8 mouse cellular contexts compared by ENCODE assay signal in the genomic region with DNA sequence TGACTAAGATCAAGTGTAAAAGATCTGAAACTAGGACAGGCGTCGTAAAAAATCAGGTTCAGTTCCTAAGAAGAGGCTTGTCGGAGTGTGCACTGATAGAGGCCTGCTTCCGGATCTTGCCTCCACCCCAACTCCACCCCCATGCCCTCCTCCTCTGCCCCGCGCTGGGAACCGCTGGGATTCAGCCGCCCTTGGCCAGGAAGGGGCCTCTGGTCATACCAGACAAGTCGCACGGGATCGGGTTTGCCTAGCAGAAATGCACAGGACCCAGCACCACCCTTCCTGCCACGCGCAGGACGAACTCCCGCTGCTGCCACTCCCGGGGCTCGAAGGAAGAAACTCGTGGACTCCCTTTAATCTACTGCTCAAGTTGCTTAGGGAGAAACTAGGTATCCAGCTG. TPM values are rescaled to one million over a fixed set of nuclear protein-coding genes. Genes with fewer than 3 reads are reported as not detected.
DNase-seq lines count a peak whose midpoint lies in the region; ATAC-seq and TF ChIP-seq lines count a peak whose summit lies in the region.

No protein-coding gene starts in this region.

- DNase-seq in ES-E14 (ENCODE audit: low read depth, low spot score) = no peak
- DNase-seq in adrenal gland, postnatal 36 days = peak; percentile 61 to 66
- peak; percentile 37 for DNase-seq in liver
- DNase-seq in frontal cortex, postnatal 10 days (ENCODE audit: low spot score in 2 of 2) = no peak
- DNase-seq in thymus, adult 2 months = no peak
- no peak for DNase-seq in cerebellum, adult 11-12 months

- peaks cover 3 to 5% of the 10 kb centered on the region in 2 experiments; a peak in 1 of 4 replicates for H3K4me1 ChIP-seq in ES-E14 (ENCODE audit: control insufficient read depth in 2 of 2, insufficient read depth in 2 of 2, low read length in 2 of 2, poor library complexity in 1 of 2)
- peaks cover 20% of the 10 kb centered on the region for H3K4me1 ChIP-seq in hindbrain, embryonic 12.5 days
- peaks cover 9% of the 10 kb centered on the region; the same call in 1 of the 2 replicates for H3K4me1 ChIP-seq in neural tube, embryonic 14.5 days (ENCODE audit: control insufficient read depth, insufficient read depth, low read length)
- peaks cover 12% of the 10 kb centered on the region for H3K4me1 ChIP-seq in thymus, adult 2 months (replicated peaks; ENCODE audit: control insufficient read depth, insufficient read depth, low read length)

- no peaks in the 10 kb centered on the region for H3K27me3 ChIP-seq in hindbrain, embryonic 12.5 days
- no peaks in the 10 kb centered on the region for H3K27me3 ChIP-seq in neural tube, embryonic 14.5 days (ENCODE audit: control insufficient read depth, insufficient read depth, low read length)
- H3K27me3 ChIP-seq in thymus, adult 2 months (ENCODE audit: control insufficient read depth, insufficient read depth, low read length) = no peaks in the 10 kb centered on the region; the same call in 1 of the 2 replicates

- WGBS in hindbrain, embryonic 12.5 days = 32% methylated on average over 18 of the region's 18 CpGs
- WGBS in neural tube, embryonic 14.5 days = 38% methylated on average over 18 of the region's 18 CpGs
- WGBS in thymus, adult 2 months = 47% methylated on average over 18 of the region's 18 CpGs

- ATAC-seq in hindbrain, embryonic 12.5 days (ENCODE audit: low FRiP score) = no peak
- ATAC-seq in neural tube, embryonic 14.5 days (ENCODE audit: low read depth) = no peak

- no peak for TF ChIP-seq POLR2A in thymus, adult 2 months (IDR thresholded peaks at IDR 0.05; ENCODE audit: control insufficient read depth, extremely low read depth, insufficient read depth, low read length, poor library complexity)

- peak overlapping the region; percentile 64 for H3K27ac ChIP-seq in ES-E14 (ENCODE audit: insufficient read depth, low read depth, low read length, poor library complexity, severe bottlenecking)
- H3K27ac ChIP-seq in hindbrain, embryonic 12.5 days = no peak overlapping the region
- H3K27ac ChIP-seq in neural tube, embryonic 14.5 days (ENCODE audit: low read depth, low read length) = peak overlapping the region; percentile 12; the same call in 1 of the 2 replicates
- no peak overlapping the region for H3K27ac ChIP-seq in thymus, adult 2 months (ENCODE audit: control insufficient read depth, insufficient read depth, low read length)

- peak overlapping the region; percentile 40 for H3K4me2 ChIP-seq in hindbrain, embryonic 12.5 days (replicated peaks)
- H3K4me2 ChIP-seq in neural tube, embryonic 14.5 days (ENCODE audit: low read depth, low read length) = peak overlapping the region; percentile 38

- H3K4me3 ChIP-seq in ES-E14 (ENCODE audit: insufficient read depth in 1 of 2, low read depth in 1 of 2, low read length in 2 of 2, poor library complexity in 1 of 2, severe bottlenecking in 1 of 2) = peak overlapping the region; percentile 18 to 44; a peak in 3 of 4 replicates
- H3K4me3 ChIP-seq in hindbrain, embryonic 12.5 days = 0 out of 2 replicates have a peak overlapping the region, but pooled peaks have one; percentile 5
- no peak overlapping the region for H3K4me3 ChIP-seq in neural tube, embryonic 14.5 days (ENCODE audit: low read depth, low read length)
- no peak overlapping the region for H3K4me3 ChIP-seq in thymus, adult 2 months (ENCODE audit: control insufficient read depth, insufficient read depth, low read length)

- peak overlapping the region; percentile 41; the same call in 1 of the 2 replicates for H3K9ac ChIP-seq in ES-E14 (ENCODE audit: insufficient read depth, low read depth, low read length, poor library complexity, severe bottlenecking)
- no peak overlapping the region for H3K9ac ChIP-seq in hindbrain, embryonic 12.5 days
- H3K9ac ChIP-seq in neural tube, embryonic 14.5 days (replicated peaks; ENCODE audit: low read depth, low read length) = 0 out of 2 replicates have a peak overlapping the region, but pooled peaks have one; percentile 12

- no peaks in the 10 kb centered on the region for H3K9me3 ChIP-seq in ES-E14 (ENCODE audit: control insufficient read depth, insufficient read depth, low read depth, low read length)
- H3K9me3 ChIP-seq in hindbrain, embryonic 12.5 days (replicated peaks) = no peaks in the 10 kb centered on the region
- no peaks in the 10 kb centered on the region for H3K9me3 ChIP-seq in neural tube, embryonic 14.5 days (ENCODE audit: control insufficient read depth, low read length)

- TF ChIP-seq CTCF in thymus, adult 2 months (IDR thresholded peaks at IDR 0.05; ENCODE audit: borderline replicate concordance, control insufficient read depth, extremely low read depth, insufficient read depth, low read length, poor library complexity) = no peak

- H3K36me3 ChIP-seq in ES-E14 (ENCODE audit: control insufficient read depth, insufficient read depth, low read length, poor library complexity, severe bottlenecking) = no peaks in the 10 kb centered on the region
- no peaks in the 10 kb centered on the region for H3K36me3 ChIP-seq in hindbrain, embryonic 12.5 days
- no peaks in the 10 kb centered on the region for H3K36me3 ChIP-seq in neural tube, embryonic 14.5 days (ENCODE audit: control insufficient read depth, insufficient read depth, low read length)
- H3K36me3 ChIP-seq in thymus, adult 2 months (ENCODE audit: control insufficient read depth, insufficient read depth, low read length) = no peaks in the 10 kb centered on the region

- in situ Hi-C loops in ES-E14 (cut with MboI; ENCODE audit: low sequenced_read_pairs in 2 of 2, unreplicated experiment in 2 of 2) = no loop called here

TF ChIP-seq in ES-E14, 5 proteins besides CTCF, POLR2A, EP300 and RAD21:
- TF ChIP-seq MAFK (IDR thresholded peaks at IDR 0.05; ENCODE audit: insufficient read depth, low read depth, low read length) (no peak), HCFC1 (IDR thresholded peaks at IDR 0.05; ENCODE audit: borderline replicate concordance, insufficient read depth, low read length) (no peak), CHD2 (IDR thresholded peaks at IDR 0.05; ENCODE audit: low read depth, low read length) (no peak), ZC3H11A (IDR thresholded peaks at IDR 0.05; ENCODE audit: borderline replicate concordance, low read depth, low read length) (no peak), ZNF384 (IDR thresholded peaks at IDR 0.05; ENCODE audit: low read depth, low read length) (no peak)

RNA-seq across cellular contexts. Expression of gene L3hypdh, which starts 2.9 kb away (rescaled TPM):
- total RNA-seq in ES-E14 (2012; rRNA removed) = 1.8 and 3.0 TPM in 2 replicates
- total RNA-seq in adrenal gland, postnatal 36 days (2021) = 10 to 100 TPM; 11.0 to 26.1 TPM
- 11.1 and 11.4 TPM in 2 replicates for polyA plus RNA-seq in hindbrain, embryonic 12.5 days (2016; fragmentation: Nextera tagmentation; extraction: Ambion mirVana)
- polyA plus RNA-seq in neural tube, embryonic 14.5 days (2014; fragmentation: Nextera tagmentation; extraction: Ambion mirVana) = 14.4 and 16.6 TPM in 2 replicates
- polyA plus RNA-seq in thymus, adult 2 months (2012; rRNA removed) = 4.9 and 5.2 TPM in 2 replicates

RNA-seq across cellular contexts. Expression of gene Jkamp, which starts 3.0 kb away (rescaled TPM):
- 33.2 and 48.3 TPM in 2 replicates for total RNA-seq in ES-E14 (2012; rRNA removed)
- 10 to 100 TPM; 36.9 to 58.8 TPM for total RNA-seq in adrenal gland, postnatal 36 days (2021)
- polyA plus RNA-seq in hindbrain, embryonic 12.5 days (2016; fragmentation: Nextera tagmentation; extraction: Ambion mirVana) = 91.5 and 98.2 TPM in 2 replicates
- polyA plus RNA-seq in neural tube, embryonic 14.5 days (2014; fragmentation: Nextera tagmentation; extraction: Ambion mirVana) = 101 and 113 TPM in 2 replicates
- 57.4 and 69.5 TPM in 2 replicates for polyA plus RNA-seq in thymus, adult 2 months (2012; rRNA removed)

RNA-seq across cellular contexts. Expression of gene Gpr135, which starts 11.4 kb away (rescaled TPM):
- 2.7 and 4.2 TPM in 2 replicates for total RNA-seq in ES-E14 (2012; rRNA removed)
- 1 to 10 TPM; 1.9 to 3.0 TPM for total RNA-seq in adrenal gland, postnatal 36 days (2021)
- 1.7 and 2.2 TPM in 2 replicates for polyA plus RNA-seq in hindbrain, embryonic 12.5 days (2016; fragmentation: Nextera tagmentation; extraction: Ambion mirVana)
- 6.2 and 8.7 TPM in 2 replicates for polyA plus RNA-seq in neural tube, embryonic 14.5 days (2014; fragmentation: Nextera tagmentation; extraction: Ambion mirVana)
- 0.73 and 0.96 TPM in 2 replicates for polyA plus RNA-seq in thymus, adult 2 months (2012; rRNA removed)

Comparison
In these comparisons a context has a peak if more than half of its experiments do, and no peak if none do; other contexts are left out.
1. DNase-seq: peak in adrenal gland, postnatal 36 days (2 of 2) and liver (single experiment); none in ES-E14 (single experiment), frontal cortex, postnatal 10 days (0 of 2), thymus, adult 2 months (single experiment) and cerebellum, adult 11-12 months (single experiment).
2. H3K27ac ChIP-seq: peak in ES-E14 (single experiment) and neural tube, embryonic 14.5 days (single experiment); none in hindbrain, embryonic 12.5 days (single experiment) and thymus, adult 2 months (single experiment).
3. H3K4me3 ChIP-seq: peak in ES-E14 (2 of 2) and hindbrain, embryonic 12.5 days (single experiment); none in neural tube, embryonic 14.5 days (single experiment) and thymus, adult 2 months (single experiment).